Mouse (Mus musculus): ENCODE measurements around the gene Gm20888. TPM values are rescaled to one million over a fixed set of nuclear protein-coding genes. Genes with fewer than 3 reads are reported as not detected.
"Not testable (repeated sequence)": the region's sequence is repeated elsewhere in the genome, so short reads cannot be mapped to it uniquely, and the experiment has no call there.

The Gm20888 gene
- total RNA-seq (2017) = not detected in 2 replicates

- ATAC-seq (replicated peaks; ENCODE audit: low read depth, poor library complexity, severe bottlenecking) = not testable (repeated sequence)
These were observed at the start of gene Gm20888 for GRCm38 (mm10) chrY:70441582-70441981. Gene Gm20888 (plus strand): TSS chrY:70441882.

Other genes with a start within 250 kb of the Gm20888 start
- gene Gm21118, start 168.2 kb upstream of the Gm20888 start, total RNA-seq (2017) = not detected in 2 replicates
- not detected in 2 replicates for gene Gm29423, start 138.6 kb upstream of the Gm20888 start, total RNA-seq (2017)
- not detected in 2 replicates for gene Gm29644, start 138.5 kb upstream of the Gm20888 start, total RNA-seq (2017)